Mouse (Mus musculus): ENCODE data around the gene Atp23.

- no peak for TF ChIP-seq EP300 (IDR thresholded peaks at IDR 0.05; ENCODE audit: low read depth)
- TF ChIP-seq CTCF (IDR thresholded peaks at IDR 0.05; ENCODE audit: low read depth): no peak
These were observed 69.8 kb downstream of the Atp23 start for GRCm38 (mm10) chr10:126831329-126831728.
